Mouse (Mus musculus) ES-E14 (cell line): Measurements from ENCODE around the gene Ccr2. TPM values are rescaled to one million over a fixed set of nuclear protein-coding genes. Genes with fewer than 3 reads are reported as not detected.
A peak's percentile ranks its signal among the peaks of the same experiment; 100 is the strongest.

Experiments
- DNase-seq: peaks from one replicate; pipeline ENCODE4 v3.0.0-alpha.2; 2013; ENCODE audit warnings: low read depth, low spot score
- H3K27ac ChIP-seq: 2 replicates; pipeline ENCODE4 v1.5.1; 2012; ENCODE audit warnings: low read depth, mild to moderate bottlenecking, low read length, moderate library complexity, mixed read lengths; ENCODE audit not compliant: poor library complexity, insufficient read depth, severe bottlenecking
- H3K36me3 ChIP-seq: 2 replicates; pipeline ENCODE4 v1.6.1; 2012; ENCODE audit warnings: mild to moderate bottlenecking, low read length, moderate library complexity, mixed read lengths; ENCODE audit not compliant: control insufficient read depth, poor library complexity, insufficient read depth, severe bottlenecking
- H3K4me1 ChIP-seq, 2 experiments: fragments of 150-350 bp in 1 of 2; sonication (generic) in 1 of 2; 2 replicates each; pipeline ENCODE4 v1.6.1; 2012; ENCODE audit warnings: low read length in 2 of 2, mild to moderate bottlenecking in 1 of 2, mixed read lengths in 1 of 2; ENCODE audit not compliant: control insufficient read depth in 2 of 2, insufficient read depth in 2 of 2, poor library complexity in 1 of 2
- H3K4me3 ChIP-seq, 2 experiments: fragments of 150-350 bp in 1 of 2; sonication (generic) in 1 of 2; 2 replicates each; pipeline ENCODE4 v1.5.1; 2012; ENCODE audit warnings: low read length in 2 of 2, low read depth in 1 of 2, mild to moderate bottlenecking in 1 of 2, mixed read lengths in 1 of 2; ENCODE audit not compliant: insufficient read depth in 1 of 2, poor library complexity in 1 of 2, severe bottlenecking in 1 of 2
- H3K9ac ChIP-seq: 2 replicates; pipeline ENCODE4 v1.6.1; 2012; ENCODE audit warnings: low read depth, mild to moderate bottlenecking, low read length, mixed read lengths; ENCODE audit not compliant: poor library complexity, insufficient read depth, severe bottlenecking
- H3K9me3 ChIP-seq: fragments of 150-350 bp; sonication (generic); 2 replicates; pipeline ENCODE4 v1.6.1; 2012; ENCODE audit warnings: low read depth, mild to moderate bottlenecking, low read length; ENCODE audit not compliant: control insufficient read depth, insufficient read depth
- CHD2 ChIP-seq: IDR thresholded peaks from 2 replicates; pipeline ENCODE4 v1.6.1; 2014; ENCODE audit warnings: mild to moderate bottlenecking, low read depth, low read length, inconsistent platforms
- HCFC1 ChIP-seq: IDR thresholded peaks from 2 replicates; pipeline ENCODE4 v1.6.1; 2012; ENCODE audit warnings: low read length, inconsistent platforms, borderline replicate concordance; ENCODE audit not compliant: insufficient read depth
- MAFK ChIP-seq: IDR thresholded peaks from 2 replicates; pipeline ENCODE4 v1.6.1; 2014; ENCODE audit warnings: mild to moderate bottlenecking, low read depth, low read length, inconsistent platforms; ENCODE audit not compliant: insufficient read depth
- ZC3H11A ChIP-seq: IDR thresholded peaks from 2 replicates; pipeline ENCODE4 v1.6.1; 2012; ENCODE audit warnings: low read depth, mild to moderate bottlenecking, inconsistent platforms, low read length, borderline replicate concordance
- ZNF384 ChIP-seq: IDR thresholded peaks from 2 replicates; pipeline ENCODE4 v1.6.1; 2012; ENCODE audit warnings: low read depth, low read length, inconsistent platforms
- in situ Hi-C, 2 experiments: fragments of 600-800 bp; cut with MboI; formaldehyde crosslinking; loops; one replicate each; pipeline ENCODE4 v1.15.1; 2025; ENCODE audit warnings: low sequenced_read_pairs in 2 of 2, inconsistent platforms in 1 of 2; ENCODE audit not compliant: unreplicated experiment in 2 of 2
- total RNA-seq: library from RNA; depleted of rRNA; stranded (reverse); fragments of 300-350 nt; gene quantifications from 2 replicates; pipeline ENCODE4 v1.2.3, GENCODE M21; 2012

Ccr2 gene
- total RNA-seq, 1 experiment: not detected

GRCm38 (mm10) chr9:124113777-124114176 is 12.0 kb downstream of the Ccr2 start:
- no peak overlapping the region for H3K27ac ChIP-seq
- no peak for TF ChIP-seq HCFC1
- no peak for TF ChIP-seq MAFK
- no peak for TF ChIP-seq ZNF384
- no peak for TF ChIP-seq CHD2
- TF ChIP-seq ZC3H11A: no peak
- no peaks in the 10 kb centered on the region for H3K36me3 ChIP-seq
- in situ Hi-C loops: no loop called here
- H3K9ac ChIP-seq: no peak overlapping the region
- no peak overlapping the region for H3K4me3 ChIP-seq
- no peak for DNase-seq
- H3K9me3 ChIP-seq: no peaks in the 10 kb centered on the region
- H3K4me1 ChIP-seq: no peaks in the 10 kb centered on the region

GRCm38 (mm10) chr9:124118489-124118888 is 16.7 kb downstream of the Ccr2 start:
- DNase-seq: no peak
- no peaks in the 10 kb centered on the region for H3K9me3 ChIP-seq
- H3K36me3 ChIP-seq: no peaks in the 10 kb centered on the region
- H3K27ac ChIP-seq: no peak overlapping the region
- no peaks in the 10 kb centered on the region for H3K4me1 ChIP-seq
- in situ Hi-C loops: no loop called here
- H3K4me3 ChIP-seq: no peak overlapping the region
- no peak for TF ChIP-seq CHD2
- 0 out of 2 replicates have a peak, but pooled peaks have one; percentile 8 for TF ChIP-seq ZC3H11A
- no peak overlapping the region for H3K9ac ChIP-seq

GRCm38 (mm10) chr9:124121387-124122184 is 19.8 kb downstream of the Ccr2 start, which contains the start of gene Ccr5:
Ccr5 (plus strand) TSS chr9:124121543.
- DNase-seq: no peak
- TF ChIP-seq ZC3H11A: no peak
- TF ChIP-seq CHD2: no peak
- TF ChIP-seq HCFC1: no peak
- TF ChIP-seq ZNF384: no peak
- TF ChIP-seq MAFK: no peak
- in situ Hi-C loops: no loop called here

GRCm38 (mm10) chr9:124125576-124125975 is 23.8 kb downstream of the Ccr2 start:
- in situ Hi-C loops: no loop called here
- no peak for TF ChIP-seq CHD2
- TF ChIP-seq HCFC1: no peak

More at GRCm38 (mm10) chr9:124121387-124122184, 19.8 kb downstream of the Ccr2 start, which contains the start of gene Ccr5:
- Histone ChIP-seq H3K4me3 (no peak within 1 kb of the TSS), H3K4me1 (no peaks in the 10 kb centered on the region), H3K9ac (no peak within 1 kb of the TSS), H3K9me3 (no peaks in the 10 kb centered on the region), H3K36me3 (no peaks in the 10 kb centered on the region), H3K27ac (no peak within 1 kb of the TSS)

GRCm38 (mm10) chr9:124126373-124126772 is 24.6 kb downstream of the Ccr2 start:
- TF ChIP-seq ZC3H11A (no peak), HCFC1 (no peak), CHD2 (no peak), MAFK (no peak), ZNF384 (no peak)
- no peaks in the 10 kb centered on the region for H3K36me3 ChIP-seq
- DNase-seq: no peak
- no peak overlapping the region for H3K9ac ChIP-seq
- in situ Hi-C loops: no loop called here
- H3K4me3 ChIP-seq: no peak overlapping the region
- no peak overlapping the region for H3K27ac ChIP-seq
- no peaks in the 10 kb centered on the region for H3K4me1 ChIP-seq
- no peaks in the 10 kb centered on the region for H3K9me3 ChIP-seq

More at GRCm38 (mm10) chr9:124125576-124125975, 23.8 kb downstream of the Ccr2 start:
- no peaks in the 10 kb centered on the region for H3K36me3 ChIP-seq
- no peak overlapping the region for H3K27ac ChIP-seq
- H3K9ac ChIP-seq: no peak overlapping the region
- H3K4me3 ChIP-seq: no peak overlapping the region
- no peaks in the 10 kb centered on the region for H3K4me1 ChIP-seq
- H3K9me3 ChIP-seq: no peaks in the 10 kb centered on the region
- DNase-seq: no peak
